Mouse (Mus musculus) MEL (cell line): ENCODE results near the gene Chst12. TPM values are rescaled to one million over a fixed set of nuclear protein-coding genes. Genes with fewer than 3 reads are reported as not detected.

Source experiments
- DNase-seq: peaks from one replicate; pipeline ENCODE4 v3.0.0; 2011; ENCODE audit warnings: low read depth, low spot score
- H3K27ac ChIP-seq: 2 replicates; pipeline ENCODE4 v1.5.1; 2012; ENCODE audit warnings: low read depth, mild to moderate bottlenecking, control low read depth, low read length, moderate library complexity; ENCODE audit not compliant: control insufficient read depth
- H3K27me3 ChIP-seq, 2 experiments: fragments of 150-350 bp in 1 of 2; sonication (generic) in 1 of 2; 2 replicates each; pipeline ENCODE4 v1.6.1; 2012; ENCODE audit warnings: low read length in 2 of 2, mild to moderate bottlenecking in 2 of 2, improper control_type of control experiment in 1 of 2, moderate library complexity in 1 of 2; ENCODE audit not compliant: insufficient read depth in 2 of 2, control insufficient read depth in 1 of 2
- H3K36me3 ChIP-seq, 2 experiments: 2 replicates each; pipeline ENCODE4 v1.6.1; 2012 to 2014; ENCODE audit warnings: low read length in 2 of 2, improper control_type of control experiment in 1 of 2, inconsistent platforms in 1 of 2, mild to moderate bottlenecking in 1 of 2; ENCODE audit not compliant: insufficient read depth in 2 of 2, control insufficient read depth in 1 of 2
- H3K4me1 ChIP-seq, 2 experiments: fragments of 150-350 bp in 1 of 2; sonication (generic) in 1 of 2; 2 replicates each; pipeline ENCODE4 v1.6.1; 2012; ENCODE audit warnings: low read length in 2 of 2, improper control_type of control experiment in 1 of 2, mild to moderate bottlenecking in 1 of 2; ENCODE audit not compliant: insufficient read depth in 2 of 2, control insufficient read depth in 1 of 2
- H3K4me3 ChIP-seq, 2 experiments: fragments of 150-350 bp in 1 of 2; sonication (generic) in 1 of 2; 2 replicates each; pipeline ENCODE4 v1.5.1; 2012; ENCODE audit warnings: low read depth in 2 of 2, low read length in 2 of 2, mild to moderate bottlenecking in 2 of 2, moderate library complexity in 2 of 2, control low read depth in 1 of 2, improper control_type of control experiment in 1 of 2; ENCODE audit not compliant: control insufficient read depth in 1 of 2, insufficient read depth in 1 of 2
- H3K79me2 ChIP-seq: 2 replicates; pipeline ENCODE4 v1.6.1; 2012; ENCODE audit warnings: mild to moderate bottlenecking, low read length, moderate library complexity; ENCODE audit not compliant: control insufficient read depth, poor library complexity, insufficient read depth
- H3K9ac ChIP-seq: 2 replicates; pipeline ENCODE4 v1.6.1; 2012; ENCODE audit warnings: low read depth, mild to moderate bottlenecking, control low read depth, low read length, moderate library complexity; ENCODE audit not compliant: control insufficient read depth, poor library complexity, severe bottlenecking
- H3K9me3 ChIP-seq: fragments of 150-350 bp; sonication (generic); replicated peaks from 2 replicates; pipeline ENCODE4 v1.6.1; 2012; ENCODE audit warnings: mild to moderate bottlenecking, low read length, improper control_type of control experiment, moderate library complexity; ENCODE audit not compliant: insufficient read depth
- CTCF ChIP-seq, 3 experiments: IDR thresholded peaks in 2 of 3; conservative IDR thresholded peaks in 1 of 3; 2 replicates each; pipeline ENCODE4 v1.5.1; 2011 to 2012; ENCODE audit warnings: low read length in 3 of 3, low read depth in 2 of 3, mild to moderate bottlenecking in 2 of 3, improper control_type of control experiment in 1 of 3, inconsistent platforms in 1 of 3, mixed read lengths in 1 of 3, moderate library complexity in 1 of 3; ENCODE audit not compliant: control insufficient read depth in 1 of 3, insufficient read depth in 1 of 3, poor library complexity in 1 of 3, severe bottlenecking in 1 of 3
- ETS1 ChIP-seq: IDR thresholded peaks from 2 replicates; pipeline ENCODE4 v1.6.1; 2012; ENCODE audit warnings: low read depth, mild to moderate bottlenecking, inconsistent platforms, low read length, improper control_type of control experiment, moderate library complexity
- KAT2A ChIP-seq: conservative IDR thresholded peaks from 2 replicates; pipeline ENCODE4 v1.6.1; 2012; ENCODE audit warnings: low read depth, low read length, improper control_type of control experiment, inconsistent platforms
- MAFK ChIP-seq: IDR thresholded peaks from 2 replicates; pipeline ENCODE4 v1.6.1; 2011; ENCODE audit warnings: low read depth, mild to moderate bottlenecking, low read length, improper control_type of control experiment, borderline replicate concordance
- MAZ ChIP-seq: IDR thresholded peaks from 2 replicates; pipeline ENCODE4 v1.6.1; 2012; ENCODE audit warnings: low read depth, mild to moderate bottlenecking, inconsistent platforms, low read length, improper control_type of control experiment
- MXI1 ChIP-seq: IDR thresholded peaks from 2 replicates; pipeline ENCODE4 v1.6.1; 2011; ENCODE audit warnings: mild to moderate bottlenecking, low read depth, low read length, improper control_type of control experiment
- NELFE ChIP-seq: IDR thresholded peaks from 2 replicates; pipeline ENCODE4 v1.6.1; 2011; ENCODE audit warnings: low read depth, low read length, improper control_type of control experiment
- POLR2A ChIP-seq, 2 experiments: IDR thresholded peaks; 2 replicates each; pipeline ENCODE4 v1.6.1; 2011 to 2012; ENCODE audit warnings: low read length in 2 of 2, mild to moderate bottlenecking in 2 of 2, control low read depth in 1 of 2, improper control_type of control experiment in 1 of 2, low read depth in 1 of 2, moderate library complexity in 1 of 2; ENCODE audit not compliant: control insufficient read depth in 1 of 2, insufficient read depth in 1 of 2, poor library complexity in 1 of 2
- POLR2AphosphoS5 ChIP-seq: IDR thresholded peaks from 2 replicates; pipeline ENCODE4 v1.6.1; 2012; ENCODE audit warnings: low read depth, borderline replicate concordance, mild to moderate bottlenecking, inconsistent platforms, low read length, moderate library complexity, mixed read lengths
- RCOR1 ChIP-seq: IDR thresholded peaks from 2 replicates; pipeline ENCODE4 v1.6.1; 2012; ENCODE audit warnings: low read depth, mild to moderate bottlenecking, inconsistent platforms, low read length, improper control_type of control experiment
- SIN3A ChIP-seq: IDR thresholded peaks from 2 replicates; pipeline ENCODE4 v1.6.1; 2012; ENCODE audit warnings: low read length, improper control_type of control experiment, inconsistent platforms
- TAL1 ChIP-seq: IDR thresholded peaks from 2 replicates; pipeline ENCODE4 v1.6.1; 2012; ENCODE audit warnings: mild to moderate bottlenecking, inconsistent platforms, low read length, moderate library complexity, mixed read lengths
- TBP ChIP-seq: IDR thresholded peaks from 2 replicates; pipeline ENCODE4 v1.8.0; 2011; ENCODE audit warnings: low read depth, low read length, improper control_type of control experiment
- TCF12 ChIP-seq: IDR thresholded peaks from 2 replicates; pipeline ENCODE4 v1.6.1; 2014; ENCODE audit warnings: low read depth, mild to moderate bottlenecking, inconsistent platforms, low read length, improper control_type of control experiment, moderate library complexity
- UBTF ChIP-seq: IDR thresholded peaks from 2 replicates; pipeline ENCODE4 v1.6.1; 2012; ENCODE audit warnings: low read depth, mild to moderate bottlenecking, inconsistent platforms, low read length, improper control_type of control experiment, moderate library complexity, borderline replicate concordance; ENCODE audit not compliant: insufficient read depth
- USF1 ChIP-seq: IDR thresholded peaks from 2 replicates; pipeline ENCODE4 v1.6.1; 2014; ENCODE audit warnings: low read depth, mild to moderate bottlenecking, inconsistent platforms, low read length, improper control_type of control experiment, moderate library complexity
- ZC3H11A ChIP-seq: IDR thresholded peaks from 2 replicates; pipeline ENCODE4 v1.6.1; 2012; ENCODE audit warnings: low read depth, mild to moderate bottlenecking, inconsistent platforms, low read length, improper control_type of control experiment
- ZMIZ1 ChIP-seq: IDR thresholded peaks from 2 replicates; pipeline ENCODE4 v1.6.1; 2012; ENCODE audit warnings: low read depth, mild to moderate bottlenecking, inconsistent platforms, low read length, improper control_type of control experiment, moderate library complexity
- ZNF384 ChIP-seq: IDR thresholded peaks from 2 replicates; pipeline ENCODE4 v1.6.1; 2012; ENCODE audit warnings: low read depth, mild to moderate bottlenecking, inconsistent platforms, low read length, improper control_type of control experiment
- polyA plus RNA-seq, 2 experiments: library from polyadenylated mRNA; stranded (reverse) in 1 of 2; unstranded in 1 of 2; fragments of >175 nt in 1 of 2; fragments of >200 nt in 1 of 2; gene quantifications; 2 replicates each; pipeline versions ENCODE4 v1.2.1 to v1.2.4; 2012; ENCODE audit warnings: low replicate concordance in 2 of 2, low read depth in 1 of 2; ENCODE audit not compliant: insufficient read length in 2 of 2, insufficient read depth in 1 of 2, missing spikeins in 1 of 2
- total RNA-seq: library from RNA; depleted of rRNA; stranded (reverse); fragments of 300-350 nt; gene quantifications from 2 replicates; pipeline ENCODE4 v1.2.3, GENCODE M21; 2012

Gene Chst12
- total and polyA plus RNA-seq, 3 experiments, result 4.1 to 8.6 TPM; not detected in 1

- Histone ChIP-seq H3K9me3 (no peaks in the 10 kb centered on the region), H3K27me3 (no peaks in the 10 kb centered on the region), H3K27ac (no peak overlapping the region), H3K4me1 (peaks cover 5 to 16% of the 10 kb centered on the region in 2 experiments; a peak in 3 of 4 replicates), H3K36me3 (peaks cover 0 to 5% of the 10 kb centered on the region in 2 experiments; a peak in 2 of 4 replicates), H3K9ac (peak overlapping the region; percentile 24; the same call in 1 of the 2 replicates), H3K79me2 (no peaks in the 10 kb centered on the region), H3K4me3 (peak overlapping the region; percentile 37 to 67; a peak in 3 of 4 replicates)
- TF ChIP-seq CTCF (IDR thresholded peaks at IDR 0.05 in 2 of 3, conservative IDR thresholded peaks at IDR 0.05 in 1 of 3; ENCODE audit: control insufficient read depth in 1 of 3, insufficient read depth in 1 of 3, low read depth in 2 of 3, low read length in 3 of 3, poor library complexity in 1 of 3, severe bottlenecking in 1 of 3), result no peak
- 0 out of 2 replicates have a peak, but pooled peaks have one; percentile 23 for TF ChIP-seq TCF12
- TF ChIP-seq MXI1, result peak; percentile 28; the same call in 1 of the 2 replicates
- no peak for TF ChIP-seq KAT2A
- TF ChIP-seq POLR2A (IDR thresholded peaks at IDR 0.05; ENCODE audit: control insufficient read depth in 1 of 2, insufficient read depth in 1 of 2, low read depth in 1 of 2, low read length in 2 of 2, poor library complexity in 1 of 2), result peak in 1 of 2 experiments; percentile 44; a peak in 1 of 4 replicates
- TF ChIP-seq ZNF384, result no peak
- TF ChIP-seq USF1, result no peak
- peak; percentile 34; the same call in 1 of the 2 replicates for TF ChIP-seq SIN3A
- no peak for TF ChIP-seq TAL1
- TF ChIP-seq RCOR1, result no peak
- peak; percentile 59 for TF ChIP-seq NELFE
- no peak for TF ChIP-seq MAFK
- TF ChIP-seq TBP, result 0 out of 2 replicates have a peak, but pooled peaks have one; percentile 26
- TF ChIP-seq POLR2AphosphoS5, result 0 out of 2 replicates have a peak, but pooled peaks have one; percentile 58
- 0 out of 2 replicates have a peak, but pooled peaks have one; percentile 29 for TF ChIP-seq MAZ
- peak; percentile 90 for DNase-seq
These were observed 62.0 kb downstream of the Chst12 start for GRCm38 (mm10) chr5:140567321-140567720.

GRCm38 (mm10) chr5:140567751-140568150, 62.4 kb downstream of the Chst12 start:
- Histone ChIP-seq H3K4me1 (peaks cover 5 to 16% of the 10 kb centered on the region in 2 experiments; a peak in 3 of 4 replicates), H3K9me3 (no peaks in the 10 kb centered on the region), H3K36me3 (peaks cover 0 to 5% of the 10 kb centered on the region in 2 experiments; a peak in 2 of 4 replicates), H3K9ac (peak overlapping the region; percentile 17; the same call in 1 of the 2 replicates), H3K4me3 (peak overlapping the region; percentile 34 to 67; a peak in 3 of 4 replicates), H3K27ac (no peak overlapping the region), H3K79me2 (no peaks in the 10 kb centered on the region), H3K27me3 (no peaks in the 10 kb centered on the region; a peak in 1 of 4 replicates)
- TF ChIP-seq MAZ, result no peak
- TF ChIP-seq ETS1, result no peak
- TF ChIP-seq CTCF (IDR thresholded peaks at IDR 0.05 in 2 of 3, conservative IDR thresholded peaks at IDR 0.05 in 1 of 3; ENCODE audit: control insufficient read depth in 1 of 3, insufficient read depth in 1 of 3, low read depth in 2 of 3, low read length in 3 of 3, poor library complexity in 1 of 3, severe bottlenecking in 1 of 3), result no peak
- no peak for TF ChIP-seq ZC3H11A
- TF ChIP-seq SIN3A, result no peak
- no peak for TF ChIP-seq RCOR1
- no peak for TF ChIP-seq UBTF
- 0 out of 2 replicates have a peak, but pooled peaks have one; percentile 17 for TF ChIP-seq MXI1
- no peak for TF ChIP-seq ZMIZ1
- DNase-seq, result no peak
